Mouse (Mus musculus) midbrain, embryonic 15.5 days (tissue): ENCODE results near the gene Gpsm1. TPM values are rescaled to one million over a fixed set of nuclear protein-coding genes. Genes with fewer than 3 reads are reported as not detected.

Source experiments
- ATAC-seq: fragments of 200-750 bp; cut with Nextera tagmentation; replicated peaks from 2 replicates; pipeline ENCODE4 v1.8.0; 2017; ENCODE audit warnings: moderate TSS enrichment
- H3K27ac ChIP-seq: fragments of 300-500 bp; sonication (generic); 2 replicates; pipeline ENCODE4 v1.5.1; 2015; ENCODE audit warnings: mild to moderate bottlenecking, inconsistent platforms
- H3K27me3 ChIP-seq: fragments of 300-500 bp; sonication (generic); replicated peaks from 2 replicates; pipeline ENCODE4 v1.6.1; 2015; ENCODE audit warnings: inconsistent platforms
- H3K36me3 ChIP-seq: fragments of 300-500 bp; sonication (generic); replicated peaks from 2 replicates; pipeline ENCODE4 v1.6.1; 2015; ENCODE audit warnings: inconsistent platforms
- H3K4me1 ChIP-seq: fragments of 300-500 bp; sonication (generic); 2 replicates; pipeline ENCODE4 v1.6.1; 2015; ENCODE audit warnings: inconsistent platforms
- H3K4me2 ChIP-seq: fragments of 300-500 bp; sonication (generic); 2 replicates; pipeline ENCODE4 v1.6.1; 2015; ENCODE audit warnings: inconsistent platforms, mild to moderate bottlenecking, moderate library complexity
- H3K4me3 ChIP-seq: fragments of 300-500 bp; sonication (generic); 2 replicates; pipeline ENCODE4 v1.5.1; 2015; ENCODE audit warnings: mild to moderate bottlenecking, inconsistent platforms
- H3K9ac ChIP-seq: fragments of 300-500 bp; sonication (generic); 2 replicates; pipeline ENCODE4 v1.6.1; 2015; ENCODE audit warnings: mild to moderate bottlenecking, inconsistent platforms
- H3K9me3 ChIP-seq: fragments of 300-500 bp; sonication (generic); 2 replicates; pipeline ENCODE4 v1.6.1; 2016; ENCODE audit warnings: inconsistent platforms
- WGBS: fragments of 180-500 bp; shearing (Covaris S2); methylation state at CpG from one replicate; pipeline ENCODE4 v1.1.7; 2015; ENCODE audit warnings: mixed read lengths; 5-methylcytosine and 5-hydroxymethylcytosine counted together
- polyA plus RNA-seq: library from polyadenylated mRNA; unstranded; fragments of >200 nt; fragmentation: Nextera tagmentation; extraction: Ambion mirVana; gene quantifications from 2 replicates; pipeline ENCODE4 v1.2.1, GENCODE M21; 2015

Gpsm1 gene
- polyA plus RNA-seq, 1 experiment from 2014 or later = 216 TPM

DNA sequence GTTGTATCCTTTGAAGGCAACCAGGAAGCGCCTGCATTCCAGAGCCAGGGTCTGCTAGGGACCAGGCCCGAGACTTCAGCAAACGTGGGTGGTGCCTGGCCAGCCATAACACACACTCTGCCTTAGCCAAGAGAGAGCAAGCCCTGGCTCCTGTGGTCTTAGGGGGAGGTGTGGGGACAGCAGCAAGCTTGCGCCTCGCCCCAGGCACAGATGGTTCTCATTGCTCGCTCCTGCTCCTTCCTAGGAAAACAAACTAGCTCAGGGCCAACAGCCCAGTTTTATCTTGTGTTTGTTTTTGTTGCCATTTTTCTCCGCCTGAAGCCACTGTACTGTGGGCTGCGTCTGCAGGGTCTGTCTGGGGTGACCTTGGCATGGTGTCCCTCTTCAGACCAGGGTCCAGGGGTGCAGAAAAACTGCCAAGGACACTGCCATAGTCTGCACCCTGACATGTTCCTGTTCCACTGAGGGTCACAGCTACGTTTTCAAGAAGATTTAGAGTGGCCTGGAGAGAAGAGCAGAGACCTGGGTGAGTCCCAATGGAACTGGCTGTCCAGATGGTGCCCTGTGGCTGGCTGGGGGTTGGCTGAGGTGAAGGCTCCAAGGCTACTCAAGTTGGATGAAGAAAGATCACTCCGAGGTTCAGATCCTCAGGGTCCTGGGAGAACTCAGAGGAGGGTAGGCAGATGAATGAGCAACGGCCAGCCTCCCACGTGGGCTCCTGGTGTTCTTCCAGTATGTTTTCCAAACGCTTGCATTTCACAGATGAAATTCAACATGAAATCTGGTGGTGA, 839 bp upstream of the Gpsm1 start:
- Histone ChIP-seq H3K9ac (peak overlapping the region; percentile 94; the same call in 1 of the 2 replicates), H3K9me3 (no peaks in the 10 kb centered on the region), H3K27me3 (no peaks in the 10 kb centered on the region), H3K4me1 (peaks cover 47% of the 10 kb centered on the region), H3K4me2 (peak overlapping the region; percentile 72), H3K4me3 (peak overlapping the region; percentile 84), H3K27ac (peak overlapping the region; percentile 97), H3K36me3 (no peaks in the 10 kb centered on the region)
- 66% methylated on average over 13 of the region's 13 CpGs for WGBS
- no peak for ATAC-seq

DNA sequence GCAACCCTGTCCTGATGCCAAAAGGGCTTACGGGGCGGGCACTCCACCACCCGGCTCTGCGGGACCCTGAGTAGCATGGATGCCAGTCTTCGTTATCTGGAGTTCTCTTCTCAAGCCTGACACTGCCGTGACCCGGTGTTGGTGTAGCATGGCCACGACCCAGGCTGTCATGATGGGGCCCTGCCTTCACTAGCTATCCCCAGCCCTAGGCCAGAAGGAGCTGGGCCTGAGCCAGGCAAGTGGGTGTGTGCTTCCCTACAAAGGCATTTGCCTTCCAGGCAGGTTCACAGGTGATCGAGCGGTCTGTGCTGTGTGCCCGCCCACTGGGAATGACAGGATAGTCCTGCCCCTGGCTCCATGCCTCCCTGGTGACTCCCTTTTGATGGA, 603 bp downstream of the Gpsm1 start:
- Histone ChIP-seq H3K4me3 (peak overlapping the region; percentile 84), H3K9me3 (no peaks in the 10 kb centered on the region), H3K9ac (peak overlapping the region; percentile 94), H3K36me3 (no peaks in the 10 kb centered on the region), H3K27ac (peak overlapping the region; percentile 97), H3K4me1 (peaks cover 55% of the 10 kb centered on the region), H3K27me3 (no peaks in the 10 kb centered on the region), H3K4me2 (peak overlapping the region; percentile 72)
- WGBS = 0% methylated on average over 11 of the region's 11 CpGs
- peak; percentile 60 for ATAC-seq

DNA sequence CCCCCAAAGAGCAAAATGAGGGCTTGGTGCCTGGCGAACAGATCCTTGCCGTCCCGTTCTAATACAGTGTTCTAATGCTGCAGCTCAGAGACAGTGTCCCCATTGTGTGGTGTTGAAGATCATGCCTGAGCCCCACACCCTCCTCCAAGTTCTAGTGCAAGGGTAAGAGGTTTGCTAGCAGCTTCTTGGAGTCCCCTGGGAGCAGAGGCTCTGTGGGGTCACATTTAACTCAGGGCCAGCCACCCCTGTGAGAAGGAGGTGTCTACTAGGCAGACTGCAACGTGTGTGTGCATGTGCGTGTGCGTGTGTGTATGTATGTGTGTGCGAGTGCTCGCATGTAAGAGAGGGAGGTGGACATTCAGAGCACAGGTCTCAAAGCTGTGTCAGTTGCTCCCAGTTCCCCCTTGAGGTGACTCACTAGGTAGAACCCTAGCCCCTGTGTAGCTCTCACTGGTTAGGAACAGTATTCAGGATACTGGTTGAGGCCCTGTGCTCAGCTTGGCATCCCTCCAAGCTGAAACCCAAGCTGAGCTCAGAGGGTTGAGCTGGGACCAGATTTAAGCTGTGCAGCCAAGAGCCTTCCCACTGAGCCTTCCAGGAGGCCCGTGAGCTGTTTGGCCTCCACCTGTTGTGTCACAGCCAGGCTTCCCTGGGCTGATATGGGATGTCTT, 1.4 kb downstream of the Gpsm1 start:
- 48% methylated on average over 9 of the region's 9 CpGs for WGBS
- H3K27me3 ChIP-seq = no peaks in the 10 kb centered on the region
- H3K4me2 ChIP-seq = peak overlapping the region; percentile 72
- peak overlapping the region; percentile 94 for H3K9ac ChIP-seq
- H3K4me1 ChIP-seq = peaks cover 61% of the 10 kb centered on the region
- peak overlapping the region; percentile 84 for H3K4me3 ChIP-seq
- ATAC-seq = no peak
- no peaks in the 10 kb centered on the region for H3K9me3 ChIP-seq
- peak overlapping the region; percentile 97 for H3K27ac ChIP-seq
- H3K36me3 ChIP-seq = no peaks in the 10 kb centered on the region

DNA sequence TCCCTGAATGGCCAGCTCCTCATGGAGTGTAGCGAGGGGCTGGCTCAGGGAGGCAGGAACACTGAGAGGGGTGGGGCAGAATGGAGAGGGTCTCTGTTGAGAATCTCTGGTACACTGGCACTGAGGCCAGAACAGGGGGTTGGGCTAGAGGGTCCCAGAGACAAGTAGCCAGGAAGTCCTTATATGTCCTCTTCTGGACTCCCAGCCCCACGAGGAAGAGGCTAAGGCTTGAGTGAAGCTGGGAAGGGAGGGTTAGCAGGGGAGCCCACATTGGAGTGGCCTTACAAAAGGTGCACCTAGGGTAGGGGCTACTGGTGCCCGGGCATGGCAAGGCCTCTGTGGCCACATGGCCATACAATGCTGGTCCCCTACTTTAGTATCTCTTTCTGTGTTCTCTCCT, 2.1 kb downstream of the Gpsm1 start:
- H3K9ac ChIP-seq = peak overlapping the region; percentile 94
- peaks cover 63% of the 10 kb centered on the region for H3K4me1 ChIP-seq
- no peaks in the 10 kb centered on the region for H3K27me3 ChIP-seq
- peak overlapping the region; percentile 84 for H3K4me3 ChIP-seq
- no peaks in the 10 kb centered on the region for H3K9me3 ChIP-seq
- ATAC-seq = no peak
- no peak overlapping the region for H3K27ac ChIP-seq
- H3K36me3 ChIP-seq = 0 out of 2 replicates have a peak, but pooled peaks cover 2% of the 10 kb centered on the region
- peak overlapping the region; percentile 72 for H3K4me2 ChIP-seq
- WGBS = 73% methylated on average over 3 of the region's 3 CpGs

DNA sequence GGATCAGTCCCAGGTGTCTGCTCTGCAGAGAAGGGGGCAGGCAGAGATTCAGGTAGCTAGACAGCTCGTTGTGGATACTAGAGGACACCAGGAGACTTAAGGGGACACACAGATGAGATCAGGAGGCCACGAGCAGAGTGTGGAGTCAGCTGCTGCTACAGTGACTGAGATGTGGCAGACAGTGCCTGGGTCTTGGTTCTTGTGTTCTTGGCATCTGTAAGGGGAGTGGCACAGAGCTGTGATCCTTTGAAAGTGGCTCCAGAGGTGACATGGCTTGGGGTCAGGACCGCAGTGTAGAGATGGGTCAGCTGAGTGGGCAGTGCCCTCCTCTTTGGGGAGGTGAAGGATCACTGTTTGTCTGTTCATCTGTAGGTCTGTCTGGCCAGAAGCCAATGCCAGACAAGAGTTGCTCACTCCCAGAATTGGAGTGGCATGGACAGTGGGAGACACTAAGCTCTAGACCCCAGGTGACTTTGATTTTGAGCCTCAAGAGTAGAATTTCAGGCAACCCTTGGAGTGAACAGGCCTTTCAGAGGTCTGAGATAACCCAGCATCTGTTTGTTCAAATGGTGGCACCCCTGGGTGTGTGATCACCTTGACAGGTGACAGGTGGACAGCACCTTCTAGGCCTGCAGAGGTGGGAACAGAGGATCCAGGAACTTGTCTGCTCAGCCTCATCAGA, 2.8 kb downstream of the Gpsm1 start:
- no peaks in the 10 kb centered on the region for H3K9me3 ChIP-seq
- H3K4me1 ChIP-seq = peaks cover 63% of the 10 kb centered on the region
- H3K4me3 ChIP-seq = no peak overlapping the region; the same call in 1 of the 2 replicates
- no peak overlapping the region for H3K27ac ChIP-seq
- peak overlapping the region; percentile 94 for H3K9ac ChIP-seq
- no peaks in the 10 kb centered on the region for H3K27me3 ChIP-seq
- 87% methylated on average over 3 of the region's 3 CpGs for WGBS
- H3K36me3 ChIP-seq = 0 out of 2 replicates have a peak, but pooled peaks cover 6% of the 10 kb centered on the region
- ATAC-seq = no peak
- peak overlapping the region; percentile 72 for H3K4me2 ChIP-seq

DNA sequence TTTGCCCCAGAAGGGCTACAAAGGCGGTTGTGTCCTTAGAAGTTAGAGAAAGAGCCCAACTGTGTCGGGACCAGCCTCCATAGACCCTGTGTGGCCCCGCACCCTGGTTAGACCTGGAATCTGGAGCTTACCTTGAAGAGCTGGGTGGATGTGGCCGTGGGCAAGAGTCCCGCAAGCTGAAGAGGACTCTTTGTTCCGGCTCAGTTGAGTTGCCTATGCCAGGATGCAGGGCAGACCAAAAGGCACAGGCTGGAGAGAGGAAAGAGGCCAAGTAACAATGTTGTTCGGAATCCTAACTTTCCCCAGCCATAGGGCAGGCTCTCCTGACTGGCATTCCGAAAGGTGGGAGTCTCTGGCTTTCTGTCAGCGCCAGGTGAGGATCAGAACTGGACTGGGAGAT, 3.8 kb downstream of the Gpsm1 start:
- Histone ChIP-seq H3K36me3 (peaks cover 15% of the 10 kb centered on the region; the same call in 1 of the 2 replicates), H3K4me1 (peaks cover 63% of the 10 kb centered on the region), H3K9me3 (no peaks in the 10 kb centered on the region), H3K4me3 (no peak overlapping the region), H3K9ac (no peak overlapping the region; the same call in 1 of the 2 replicates), H3K4me2 (no peak overlapping the region), H3K27ac (0 out of 2 replicates have a peak overlapping the region, but pooled peaks have one; percentile 15), H3K27me3 (no peaks in the 10 kb centered on the region)
- no peak for ATAC-seq
- 82% methylated on average over 9 of the region's 9 CpGs for WGBS

DNA sequence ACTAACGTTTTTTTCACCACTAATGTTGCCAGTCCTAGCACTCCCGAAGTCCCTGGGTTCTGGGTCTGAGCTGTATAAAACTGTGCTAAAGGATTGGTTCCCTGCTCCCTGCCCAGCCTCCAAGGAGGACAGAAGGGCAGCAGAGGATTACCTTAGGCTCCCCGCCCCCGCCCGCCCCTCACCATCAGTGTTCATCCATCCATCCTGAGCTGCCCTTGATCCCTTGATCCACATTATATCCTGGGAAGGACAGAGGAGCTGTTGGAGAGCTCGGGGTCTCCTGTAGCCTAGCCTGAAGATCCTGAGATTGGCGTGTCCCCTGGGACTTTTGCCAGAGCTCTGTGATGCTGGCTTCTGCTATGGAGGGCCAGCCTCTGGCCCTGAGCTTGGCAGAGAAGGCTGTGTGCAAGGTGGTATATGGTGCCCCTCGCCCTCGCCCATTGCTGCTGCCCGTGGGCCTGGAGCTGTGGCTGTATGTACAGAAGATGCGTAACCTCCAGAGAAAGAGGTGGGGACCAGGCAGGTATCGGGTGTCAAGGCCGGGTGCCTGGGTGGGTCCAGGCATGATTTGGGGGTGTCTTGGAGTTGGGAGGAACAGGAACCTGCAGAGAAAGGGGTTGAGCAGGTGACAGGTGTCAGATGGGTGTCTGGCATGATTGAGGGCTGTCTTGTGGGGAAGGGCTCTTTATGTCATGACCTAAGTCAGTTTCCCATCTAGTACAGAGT, 4.4 kb downstream of the Gpsm1 start:
- Histone ChIP-seq H3K9ac (no peak overlapping the region), H3K36me3 (peaks cover 21% of the 10 kb centered on the region; the same call in 1 of the 2 replicates), H3K27me3 (no peaks in the 10 kb centered on the region), H3K9me3 (no peaks in the 10 kb centered on the region), H3K4me3 (no peak overlapping the region), H3K4me1 (peaks cover 60% of the 10 kb centered on the region), H3K27ac (no peak overlapping the region), H3K4me2 (no peak overlapping the region)
- no peak for ATAC-seq
- 82% methylated on average over 13 of the region's 13 CpGs for WGBS

DNA sequence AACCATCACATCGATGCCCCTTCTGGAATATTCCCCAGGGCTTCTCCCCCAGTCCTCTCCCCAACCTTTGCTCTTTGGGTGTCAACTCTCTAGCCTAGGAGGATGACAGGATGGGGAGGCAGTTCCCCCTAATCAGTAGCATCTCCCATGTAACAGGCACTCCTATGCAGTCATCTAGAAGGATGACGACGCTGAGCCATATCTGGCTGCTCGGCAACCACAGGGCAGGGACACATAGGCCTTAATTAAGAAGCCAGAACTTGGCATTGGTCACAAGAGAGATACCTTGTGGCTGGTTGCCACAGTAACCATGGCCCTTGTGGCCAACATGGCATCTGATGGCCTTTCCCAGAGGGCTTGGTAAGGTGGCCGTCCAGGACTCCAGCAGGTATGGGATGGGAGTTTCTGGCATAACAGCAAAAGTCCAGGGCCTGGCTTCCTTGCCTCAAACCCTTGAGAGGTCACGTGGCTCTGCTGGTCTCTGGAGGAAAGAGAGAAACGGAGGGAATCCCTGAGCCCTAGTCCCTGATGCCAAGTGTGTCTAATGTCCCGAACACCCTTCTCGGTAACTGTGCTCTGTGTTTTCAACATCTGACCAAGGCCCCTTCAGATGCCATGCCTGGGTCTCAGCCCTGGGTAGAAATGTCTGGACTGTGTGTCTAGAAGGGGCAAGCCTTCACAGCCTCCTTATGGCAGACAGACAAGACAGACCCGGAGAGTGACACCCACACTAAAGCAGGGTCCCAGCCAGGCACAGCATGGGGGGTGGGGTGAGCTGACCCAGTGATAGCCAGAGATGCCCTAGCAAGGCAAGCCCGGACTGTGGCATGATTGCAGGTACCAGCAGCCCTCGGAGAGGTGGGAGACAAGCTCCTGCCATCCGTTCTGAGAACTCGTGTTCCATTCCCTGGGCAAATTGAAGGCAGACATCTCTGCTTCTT, 5.2 kb downstream of the Gpsm1 start:
- H3K9me3 ChIP-seq = no peaks in the 10 kb centered on the region
- 86% methylated on average over 14 of the region's 14 CpGs for WGBS
- H3K27me3 ChIP-seq = no peaks in the 10 kb centered on the region
- no peak overlapping the region for H3K27ac ChIP-seq
- H3K9ac ChIP-seq = no peak overlapping the region
- no peak overlapping the region for H3K4me2 ChIP-seq
- peaks cover 56% of the 10 kb centered on the region for H3K4me1 ChIP-seq
- H3K36me3 ChIP-seq = peaks cover 25% of the 10 kb centered on the region; the same call in 1 of the 2 replicates
- H3K4me3 ChIP-seq = no peak overlapping the region
- no peak for ATAC-seq

DNA sequence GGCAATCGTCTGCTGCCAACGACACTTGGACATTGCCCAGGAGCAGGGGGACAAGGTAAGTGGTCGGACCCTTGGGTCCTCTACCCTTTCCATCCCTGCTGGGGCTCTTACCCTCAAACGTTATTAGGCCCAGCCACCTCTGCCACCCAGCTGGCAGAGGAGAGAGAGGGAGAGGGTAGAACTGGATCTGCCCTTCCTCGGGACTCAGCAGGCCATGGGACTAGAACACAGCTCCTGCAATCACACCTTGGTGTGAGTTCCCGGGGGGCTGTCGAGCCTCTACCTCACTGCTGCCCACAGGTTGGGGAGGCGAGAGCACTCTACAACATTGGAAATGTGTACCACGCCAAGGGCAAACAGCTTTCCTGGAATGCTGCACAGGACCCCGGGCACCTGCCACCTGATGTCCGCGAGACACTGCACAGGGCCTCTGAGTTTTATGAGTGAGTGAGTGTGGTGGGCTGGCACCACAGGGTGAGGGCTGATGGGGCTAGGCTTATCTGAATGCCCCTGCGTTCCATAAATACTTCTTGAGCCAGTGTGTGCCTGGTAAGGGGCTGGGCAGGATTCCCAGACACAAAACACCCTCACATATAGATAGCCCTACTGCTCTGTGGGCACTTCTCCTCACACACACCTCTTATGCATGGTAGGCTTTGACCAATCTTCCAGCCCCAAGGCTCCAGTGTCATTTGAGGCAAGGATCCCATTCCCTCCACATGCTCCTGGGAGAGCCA, 8.4 kb downstream of the Gpsm1 start:
- Histone ChIP-seq H3K27ac (no peak overlapping the region), H3K36me3 (peaks cover 43% of the 10 kb centered on the region), H3K4me2 (no peak overlapping the region), H3K9ac (no peak overlapping the region), H3K4me3 (no peak overlapping the region), H3K9me3 (no peaks in the 10 kb centered on the region), H3K4me1 (peaks cover 30% of the 10 kb centered on the region), H3K27me3 (no peaks in the 10 kb centered on the region)
- ATAC-seq = no peak
- 96% methylated on average over 13 of the region's 13 CpGs for WGBS

DNA sequence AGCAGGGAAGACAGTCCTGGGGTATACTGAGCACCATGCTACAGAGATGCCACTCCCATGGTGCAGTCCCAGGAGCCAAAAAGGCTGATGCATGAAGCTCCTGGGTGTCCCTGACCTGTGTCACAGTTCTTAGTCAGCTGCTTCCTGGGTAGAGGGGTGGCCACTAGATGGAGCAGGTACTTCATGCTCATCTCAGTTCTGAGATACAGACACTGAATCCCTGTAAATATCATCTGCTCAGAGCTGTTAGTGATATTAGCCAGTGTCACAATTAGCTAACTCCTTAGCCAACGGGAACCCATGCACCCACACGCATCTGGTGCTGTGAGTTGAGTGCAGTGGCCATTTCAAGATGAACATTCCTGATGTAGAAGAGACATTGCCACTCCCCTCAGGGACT, 9.6 kb downstream of the Gpsm1 start:
- H3K4me2 ChIP-seq = no peak overlapping the region
- WGBS = 91% methylated on average over 2 of the region's 2 CpGs
- no peak overlapping the region for H3K4me3 ChIP-seq
- no peaks in the 10 kb centered on the region for H3K27me3 ChIP-seq
- H3K4me1 ChIP-seq = peaks cover 19% of the 10 kb centered on the region
- peaks cover 46% of the 10 kb centered on the region for H3K36me3 ChIP-seq
- no peak overlapping the region for H3K9ac ChIP-seq
- no peak for ATAC-seq
- H3K9me3 ChIP-seq = no peaks in the 10 kb centered on the region
- H3K27ac ChIP-seq = no peak overlapping the region
